Mouse (Mus musculus) heart, embryonic 12.5 days (tissue): Measurements from ENCODE around the gene Cd40. TPM values are rescaled to one million over a fixed set of nuclear protein-coding genes. Genes with fewer than 3 reads are reported as not detected.

Source experiments
- ATAC-seq: fragments of 200-750 bp; cut with Nextera tagmentation; 2 replicates; pipeline ENCODE4 v1.8.0; 2017; ENCODE audit warnings: moderate TSS enrichment, moderate library complexity; ENCODE audit not compliant: insufficient number of reproducible peaks, low FRiP score
- H3K27ac ChIP-seq: fragments of 300-500 bp; sonication (generic); 2 replicates; pipeline ENCODE4 v1.5.1; 2016; ENCODE audit warnings: mild to moderate bottlenecking, moderate library complexity; ENCODE audit not compliant: poor library complexity, severe bottlenecking
- H3K27me3 ChIP-seq: fragments of 300-500 bp; sonication (generic); replicated peaks from 2 replicates; pipeline ENCODE4 v1.6.1; 2016; ENCODE audit warnings: mild to moderate bottlenecking, moderate library complexity
- H3K36me3 ChIP-seq: fragments of 300-500 bp; sonication (generic); 2 replicates; pipeline ENCODE4 v1.6.1; 2016; ENCODE audit warnings: mild to moderate bottlenecking, moderate library complexity
- H3K4me1 ChIP-seq: fragments of 300-500 bp; sonication (generic); replicated peaks from 2 replicates; pipeline ENCODE4 v1.6.1; 2016; ENCODE audit warnings: mild to moderate bottlenecking
- H3K4me2 ChIP-seq: fragments of 300-500 bp; sonication (generic); 2 replicates; pipeline ENCODE4 v1.6.1; 2016; ENCODE audit warnings: mild to moderate bottlenecking, moderate library complexity
- H3K4me3 ChIP-seq: fragments of 300-500 bp; sonication (generic); 2 replicates; pipeline ENCODE4 v1.5.1; 2016; ENCODE audit warnings: mild to moderate bottlenecking
- H3K9ac ChIP-seq: fragments of 300-500 bp; sonication (generic); 2 replicates; pipeline ENCODE4 v1.6.1; 2016; ENCODE audit warnings: mild to moderate bottlenecking, moderate library complexity
- H3K9me3 ChIP-seq: fragments of 300-500 bp; sonication (generic); replicated peaks from 2 replicates; pipeline ENCODE4 v1.6.1; 2016; ENCODE audit warnings: mild to moderate bottlenecking, moderate library complexity
- WGBS: fragments of 180-500 bp; shearing (Covaris S2); methylation state at CpG from one replicate; pipeline ENCODE4 v1.1.7; 2016; 5-methylcytosine and 5-hydroxymethylcytosine counted together
- polyA plus RNA-seq: library from polyadenylated mRNA; unstranded; fragments of >200 nt; fragmentation: Nextera tagmentation; extraction: Ambion mirVana; gene quantifications from 2 replicates; pipeline ENCODE4 v1.2.1, GENCODE M21; 2016

The Cd40 gene
- 7.2 and 7.7 TPM in 2 replicates for polyA plus RNA-seq

- Histone ChIP-seq H3K9ac (peak within 1 kb of the TSS; percentile 59), H3K9me3 (no peaks in the 10 kb centered on the region), H3K27ac (no peak within 1 kb of the TSS), H3K27me3 (peaks cover 13% of the 10 kb centered on the region), H3K4me2 (peak within 1 kb of the TSS; percentile 76), H3K4me3 (peak within 1 kb of the TSS; percentile 46), H3K4me1 (peaks cover 20% of the 10 kb centered on the region), H3K36me3 (no peaks in the 10 kb centered on the region)
- ATAC-seq = peak; percentile 82
- 13% methylated on average over 25 of the region's 25 CpGs for WGBS
Measured at GRCm38 (mm10) chr2:165054888-165055852, at the start of gene Cd40. Gene Cd40 (plus strand): TSS chr2:165055627.

DNA sequence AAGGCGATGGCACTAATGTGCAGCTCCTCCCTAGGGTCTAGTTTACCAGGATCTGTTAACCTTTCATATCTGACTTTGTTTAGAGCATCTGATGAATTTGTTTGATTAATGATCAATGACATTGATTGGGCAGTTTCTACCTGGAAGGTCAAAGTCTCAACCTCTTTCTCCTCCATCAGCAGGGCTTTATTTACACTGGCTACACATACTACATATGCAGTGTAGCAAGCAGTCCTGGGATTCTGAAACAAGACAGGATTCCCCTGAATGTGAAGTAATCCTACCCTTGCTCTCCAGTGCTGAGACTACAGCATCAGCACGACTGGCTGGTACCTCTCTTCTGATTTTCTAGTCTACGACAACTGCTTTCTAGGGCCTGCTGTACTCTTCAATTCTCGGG, 48.6 kb upstream of the Cd40 start:
- peaks cover 100% of the 10 kb centered on the region for H3K36me3 ChIP-seq
- no peaks in the 10 kb centered on the region for H3K9me3 ChIP-seq
- no peak overlapping the region for H3K9ac ChIP-seq
- 95% methylated on average over 4 of the region's 4 CpGs for WGBS
- no peak overlapping the region for H3K4me3 ChIP-seq
- H3K4me1 ChIP-seq = no peaks in the 10 kb centered on the region
- no peak overlapping the region for H3K4me2 ChIP-seq
- ATAC-seq = no peak
- no peak overlapping the region for H3K27ac ChIP-seq
- no peaks in the 10 kb centered on the region for H3K27me3 ChIP-seq

- H3K9ac ChIP-seq = no peak overlapping the region
- H3K9me3 ChIP-seq = no peaks in the 10 kb centered on the region
- H3K27me3 ChIP-seq = no peaks in the 10 kb centered on the region
- no peak overlapping the region for H3K27ac ChIP-seq
- no peak overlapping the region for H3K4me3 ChIP-seq
- no peak for ATAC-seq
- H3K36me3 ChIP-seq = peaks cover 100% of the 10 kb centered on the region
- no peaks in the 10 kb centered on the region for H3K4me1 ChIP-seq
- no peak overlapping the region for H3K4me2 ChIP-seq
- 95% methylated on average over 1 of the region's 1 CpGs for whole genome bisulfite sequencing
Measured at GRCm38 (mm10) chr2:165007986-165008385, 47.4 kb upstream of the Cd40 start.

DNA sequence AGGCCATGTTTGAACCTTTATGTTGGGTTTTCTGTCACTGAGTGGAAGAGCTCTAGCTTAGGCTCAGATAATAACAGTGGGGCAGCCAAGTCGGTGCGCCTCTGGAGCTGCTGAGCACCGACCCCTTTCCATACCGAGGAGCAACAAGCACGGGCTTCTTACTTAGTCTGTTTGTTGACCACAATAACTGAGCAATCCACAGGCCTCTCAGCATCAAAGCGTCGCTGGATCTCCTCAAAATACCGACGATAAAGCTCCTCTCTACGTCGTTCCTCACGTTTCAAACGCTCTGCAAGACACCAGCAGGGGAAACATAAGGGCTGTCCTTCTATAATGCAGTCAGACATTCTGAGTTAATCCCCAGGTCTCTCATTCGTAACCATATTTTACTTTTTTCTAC, 46.3 kb upstream of the Cd40 start:
- Histone ChIP-seq H3K4me3 (no peak overlapping the region), H3K9me3 (no peaks in the 10 kb centered on the region), H3K4me1 (no peaks in the 10 kb centered on the region), H3K9ac (no peak overlapping the region), H3K4me2 (no peak overlapping the region), H3K27ac (no peak overlapping the region), H3K27me3 (no peaks in the 10 kb centered on the region), H3K36me3 (peaks cover 93% of the 10 kb centered on the region)
- 94% methylated on average over 14 of the region's 14 CpGs for WGBS
- no peak for ATAC-seq

GRCm38 (mm10) chr2:165009581-165009980, 45.8 kb upstream of the Cd40 start:
- ATAC-seq = no peak

DNA sequence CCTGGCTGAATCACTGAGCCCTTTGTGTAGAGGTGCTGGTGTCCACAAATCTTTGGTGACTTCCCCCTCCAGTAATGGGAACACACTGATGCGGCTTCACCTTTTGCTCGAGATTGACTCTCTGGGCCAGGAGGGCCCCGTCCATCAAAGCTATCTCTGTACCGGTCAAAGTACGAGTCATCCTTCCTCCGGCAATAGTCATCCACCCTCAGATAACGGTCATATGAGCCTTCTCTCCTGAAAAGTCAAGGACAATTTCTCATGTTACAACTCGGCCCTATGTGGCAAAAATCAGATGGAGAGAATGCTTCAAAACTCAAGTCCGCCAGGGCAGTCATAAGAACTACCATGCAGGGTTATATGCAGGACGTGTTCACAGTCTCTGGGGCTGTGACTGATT, 45.1 kb upstream of the Cd40 start:
- no peak overlapping the region for H3K4me3 ChIP-seq
- no peak overlapping the region for H3K4me2 ChIP-seq
- no peaks in the 10 kb centered on the region for H3K4me1 ChIP-seq
- peaks cover 81% of the 10 kb centered on the region for H3K36me3 ChIP-seq
- no peaks in the 10 kb centered on the region for H3K27me3 ChIP-seq
- no peak overlapping the region for H3K9ac ChIP-seq
- no peak overlapping the region for H3K27ac ChIP-seq
- no peaks in the 10 kb centered on the region for H3K9me3 ChIP-seq
- no peak for ATAC-seq
- 68% methylated on average over 10 of the region's 10 CpGs for WGBS

More at GRCm38 (mm10) chr2:165009581-165009980, 45.8 kb upstream of the Cd40 start:
- H3K9me3 ChIP-seq = no peaks in the 10 kb centered on the region
- H3K4me2 ChIP-seq = no peak overlapping the region
- H3K4me3 ChIP-seq = no peak overlapping the region
- no peaks in the 10 kb centered on the region for H3K4me1 ChIP-seq
- no peak overlapping the region for H3K9ac ChIP-seq
- 81% methylated on average over 2 of the region's 2 CpGs for WGBS
- H3K36me3 ChIP-seq = peaks cover 88% of the 10 kb centered on the region
- no peak overlapping the region for H3K27ac ChIP-seq
- no peaks in the 10 kb centered on the region for H3K27me3 ChIP-seq

DNA sequence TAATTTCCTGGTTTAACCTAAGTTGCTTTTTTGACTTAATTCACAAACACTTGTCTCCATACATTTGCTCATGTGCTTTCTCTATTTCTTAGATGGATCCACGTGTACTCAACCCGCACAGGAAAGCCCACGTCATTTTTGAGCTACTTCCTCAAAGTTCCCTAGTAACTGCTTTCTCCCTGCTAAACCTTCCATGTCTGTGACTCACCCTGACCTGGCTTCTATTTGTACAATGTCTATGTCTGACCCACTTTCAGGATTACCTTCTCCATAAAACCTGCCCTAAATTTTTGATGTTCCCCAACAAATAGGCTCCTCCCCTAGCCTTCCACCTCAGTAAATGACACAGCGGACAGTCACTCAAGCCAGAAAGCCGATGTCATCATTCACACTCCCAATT, 40.5 kb upstream of the Cd40 start:
- H3K4me1 ChIP-seq = no peaks in the 10 kb centered on the region
- no peak overlapping the region for H3K4me2 ChIP-seq
- no peak overlapping the region for H3K4me3 ChIP-seq
- ATAC-seq = no peak
- H3K9me3 ChIP-seq = no peaks in the 10 kb centered on the region
- peaks cover 41% of the 10 kb centered on the region for H3K36me3 ChIP-seq
- no peak overlapping the region for H3K27ac ChIP-seq
- H3K27me3 ChIP-seq = no peaks in the 10 kb centered on the region
- no peak overlapping the region for H3K9ac ChIP-seq
- WGBS = 88% methylated on average over 5 of the region's 5 CpGs

DNA sequence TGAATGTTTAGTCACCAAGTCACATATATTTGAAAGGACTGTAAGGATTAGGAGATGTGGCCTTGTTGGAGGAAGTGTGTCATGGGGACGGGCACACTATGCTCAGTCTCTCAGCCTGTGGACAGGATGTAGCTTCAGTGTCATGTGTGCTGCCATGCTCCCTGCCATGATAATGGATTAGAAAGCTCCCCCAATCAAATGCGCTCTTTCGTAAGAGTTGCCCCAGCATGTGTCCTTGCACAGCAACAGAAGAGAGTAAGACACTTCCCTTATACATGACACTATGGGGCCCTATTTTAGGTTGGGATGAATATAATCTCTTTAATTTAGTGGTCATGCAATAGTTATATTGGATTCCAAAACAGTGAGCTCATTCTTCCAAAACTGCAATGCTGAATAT, 34.9 kb upstream of the Cd40 start:
- Histone ChIP-seq H3K4me1 (no peaks in the 10 kb centered on the region), H3K9me3 (no peaks in the 10 kb centered on the region), H3K4me2 (no peak overlapping the region), H3K27ac (no peak overlapping the region), H3K36me3 (peaks cover 25% of the 10 kb centered on the region), H3K9ac (no peak overlapping the region), H3K4me3 (no peak overlapping the region), H3K27me3 (no peaks in the 10 kb centered on the region)
- WGBS = 84% methylated on average over 3 of the region's 3 CpGs
- no peak for ATAC-seq

GRCm38 (mm10) chr2:165027163-165027562, 28.3 kb upstream of the Cd40 start:
- no peak overlapping the region for H3K27ac ChIP-seq
- no peak for ATAC-seq
- no peaks in the 10 kb centered on the region for H3K27me3 ChIP-seq
- H3K36me3 ChIP-seq = peaks cover 8% of the 10 kb centered on the region
- H3K9me3 ChIP-seq = no peaks in the 10 kb centered on the region
- H3K4me3 ChIP-seq = no peak overlapping the region
- no peak overlapping the region for H3K9ac ChIP-seq
- 81% methylated on average over 1 of the region's 1 CpGs for WGBS
- H3K4me1 ChIP-seq = peaks cover 14% of the 10 kb centered on the region; the same call in 1 of the 2 replicates
- H3K4me2 ChIP-seq = no peak overlapping the region

DNA sequence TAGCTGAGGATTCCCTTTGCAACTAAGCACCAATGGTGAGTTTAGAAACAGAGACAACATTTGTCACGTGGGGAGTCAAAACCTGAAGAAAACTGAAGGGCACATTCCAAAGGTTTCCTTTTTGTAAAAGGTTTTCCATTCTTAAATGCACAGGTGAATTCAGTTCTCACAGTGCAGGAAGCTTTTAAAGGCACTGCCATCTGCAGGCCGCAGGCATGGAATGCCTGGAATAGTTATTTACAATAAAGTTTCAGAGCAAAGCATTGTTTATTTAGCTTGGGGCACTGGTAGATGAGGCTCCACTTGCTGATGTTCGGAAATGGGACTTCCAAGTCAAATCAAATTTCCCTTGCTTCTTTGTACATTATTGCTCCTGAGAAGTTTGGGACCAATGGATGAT, 22.9 kb upstream of the Cd40 start:
- no peaks in the 10 kb centered on the region for H3K27me3 ChIP-seq
- no peak overlapping the region for H3K4me3 ChIP-seq
- no peaks in the 10 kb centered on the region for H3K9me3 ChIP-seq
- no peak overlapping the region for H3K27ac ChIP-seq
- no peak overlapping the region for H3K4me2 ChIP-seq
- ATAC-seq = no peak
- H3K36me3 ChIP-seq = no peaks in the 10 kb centered on the region
- peaks cover 27% of the 10 kb centered on the region for H3K4me1 ChIP-seq
- H3K9ac ChIP-seq = no peak overlapping the region
- WGBS = 64% methylated on average over 3 of the region's 3 CpGs

DNA sequence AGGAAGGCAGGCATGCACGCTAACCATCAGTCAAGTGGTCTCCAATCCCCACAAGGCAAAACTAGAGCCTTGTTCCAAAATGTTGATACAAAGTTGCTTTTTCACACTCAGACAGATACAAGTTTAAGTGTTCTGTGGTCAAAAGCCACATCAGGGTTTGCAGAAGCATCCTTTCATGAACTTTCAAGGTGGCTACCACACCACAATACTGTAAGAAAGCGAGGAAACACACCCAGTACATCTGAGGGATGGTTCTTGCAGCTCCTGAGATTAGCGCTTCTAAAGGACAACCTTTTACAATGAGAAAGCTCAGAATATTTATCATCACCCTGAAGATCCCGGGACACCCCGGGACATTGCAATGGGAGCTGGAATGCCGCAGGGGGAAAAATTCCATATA, 22.1 kb upstream of the Cd40 start:
- Histone ChIP-seq H3K4me2 (peak overlapping the region; percentile 81), H3K9ac (peak overlapping the region; percentile 92), H3K27me3 (no peaks in the 10 kb centered on the region), H3K4me1 (peaks cover 24% of the 10 kb centered on the region), H3K4me3 (peak overlapping the region; percentile 85), H3K27ac (no peak overlapping the region), H3K9me3 (no peaks in the 10 kb centered on the region), H3K36me3 (no peaks in the 10 kb centered on the region)
- 43% methylated on average over 6 of the region's 6 CpGs for WGBS
- no peak for ATAC-seq
